ENCODE assay signal across 8 mouse cellular contexts in the genomic region with DNA sequence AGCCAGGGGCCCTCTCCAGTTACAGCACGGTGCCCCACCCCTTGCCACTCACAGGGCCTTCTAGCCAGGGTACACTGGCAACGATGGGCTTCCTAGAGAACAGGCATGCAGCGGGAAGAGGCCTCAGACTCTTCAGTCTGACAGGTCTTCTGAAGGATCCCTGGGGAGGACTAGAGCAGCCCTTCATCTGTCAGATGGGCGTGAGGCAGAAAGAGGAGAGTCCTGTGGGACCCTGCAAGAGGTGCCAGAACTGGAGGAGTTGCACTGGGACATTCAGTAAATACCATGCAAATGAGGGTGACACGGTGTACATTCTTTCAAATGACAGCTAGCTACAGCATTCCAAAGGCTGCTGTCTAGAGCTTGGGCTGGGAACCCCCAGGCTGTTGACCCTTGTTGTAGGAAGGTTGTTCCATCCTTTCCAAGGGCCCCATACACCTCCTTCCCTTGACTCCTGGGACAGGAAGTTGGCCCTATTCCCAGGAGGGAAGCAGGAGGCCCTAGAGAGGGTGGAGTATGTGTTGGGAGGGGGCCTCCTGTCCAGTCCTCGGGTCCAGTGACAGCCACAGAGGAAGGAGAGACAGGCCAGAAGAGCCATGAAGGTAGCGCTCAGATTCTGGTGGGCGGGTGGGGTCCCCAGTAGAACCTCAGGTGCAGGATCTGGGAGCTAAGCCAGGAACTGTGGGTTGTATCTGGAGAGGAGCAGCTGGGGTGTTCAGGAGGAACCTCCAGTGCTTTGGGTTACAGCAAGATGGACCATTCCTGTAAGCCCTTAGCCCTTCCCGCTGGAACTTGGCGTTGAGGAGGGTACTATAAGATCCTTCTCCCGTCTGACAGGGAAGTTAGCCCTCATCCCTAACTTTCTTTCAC. TPM values are rescaled to one million over a fixed set of nuclear protein-coding genes. Genes with fewer than 3 reads are reported as not detected.
DNase-seq lines count a peak whose midpoint lies in the region; ATAC-seq and TF ChIP-seq lines count a peak whose summit lies in the region.

No protein-coding gene starts in this region.

- no peak for ATAC-seq in embryonic facial prominence, embryonic 15.5 days (ENCODE audit: insufficient number of reproducible peaks, low FRiP score, low TSS enrichment, low read depth)
- ATAC-seq in limb, embryonic 13.5 days (ENCODE audit: low FRiP score, low read depth) = no peak

- peak overlapping the region; percentile 37 for H3ac ChIP-seq in myocyte (ENCODE audit: control insufficient read depth, insufficient read length)

- peaks cover 3% of the 10 kb centered on the region; the same call in 1 of the 2 replicates for H3K36me3 ChIP-seq in liver, adult 2 months (ENCODE audit: control insufficient read depth, insufficient read depth, low read length)
- peaks cover 17% of the 10 kb centered on the region for H3K36me3 ChIP-seq in embryonic facial prominence, embryonic 15.5 days
- H3K36me3 ChIP-seq in hindbrain, embryonic 10.5 days = peaks cover 19% of the 10 kb centered on the region
- H3K36me3 ChIP-seq in limb, embryonic 13.5 days = peaks cover 21% of the 10 kb centered on the region
- peaks cover 8% of the 10 kb centered on the region for H3K36me3 ChIP-seq in myocyte (ENCODE audit: control insufficient read depth, insufficient read depth)

- peaks cover 53% of the 10 kb centered on the region for H3K4me1 ChIP-seq in liver, adult 2 months (ENCODE audit: control insufficient read depth, insufficient read depth, low read length)
- H3K4me1 ChIP-seq in embryonic facial prominence, embryonic 15.5 days = peaks cover 93% of the 10 kb centered on the region
- H3K4me1 ChIP-seq in hindbrain, embryonic 10.5 days (replicated peaks) = peaks cover 94% of the 10 kb centered on the region
- H3K4me1 ChIP-seq in limb, embryonic 13.5 days = peaks cover 92% of the 10 kb centered on the region

- peak overlapping the region; percentile 65 for H3K4me3 ChIP-seq in liver, adult 2 months (ENCODE audit: insufficient read depth, low read depth, low read length)
- H3K4me3 ChIP-seq in embryonic facial prominence, embryonic 15.5 days (replicated peaks) = peak overlapping the region; percentile 63
- H3K4me3 ChIP-seq in hindbrain, embryonic 10.5 days = peak overlapping the region; percentile 63
- H3K4me3 ChIP-seq in limb, embryonic 13.5 days = peak overlapping the region; percentile 61
- peak overlapping the region; percentile 70 for H3K4me3 ChIP-seq in myocyte

- H3K9ac ChIP-seq in liver, adult 2 months (ENCODE audit: low read depth, low read length) = peak overlapping the region; percentile 77
- peak overlapping the region; percentile 50; the same call in 1 of the 2 replicates for H3K9ac ChIP-seq in embryonic facial prominence, embryonic 15.5 days
- peak overlapping the region; percentile 79 for H3K9ac ChIP-seq in limb, embryonic 13.5 days

- no peaks in the 10 kb centered on the region for H3K9me3 ChIP-seq in embryonic facial prominence, embryonic 15.5 days (replicated peaks)
- H3K9me3 ChIP-seq in hindbrain, embryonic 10.5 days = no peaks in the 10 kb centered on the region
- H3K9me3 ChIP-seq in limb, embryonic 13.5 days = no peaks in the 10 kb centered on the region

- DNase-seq in liver, adult 2 months (ENCODE audit: extremely low read depth, low read depth, low spot score) = peak; percentile 58
- DNase-seq in liver = no peak
- DNase-seq in hindbrain, embryonic 10.5 days (ENCODE audit: low spot score) = no peak
- no peak for DNase-seq in c-Kit-positive CD71-positive TER-119-positive erythroid progenitor cells, embryonic 14.5 days (ENCODE audit: low spot score)
- DNase-seq in natural killer cell, adult 2 months (ENCODE audit: low spot score in 2 of 2) = no peak

- H3K27ac ChIP-seq in liver, adult 2 months (replicated peaks; ENCODE audit: insufficient read depth, low read depth, low read length) = peak overlapping the region; percentile 92
- H3K27ac ChIP-seq in embryonic facial prominence, embryonic 15.5 days (replicated peaks) = peak overlapping the region; percentile 99
- H3K27ac ChIP-seq in hindbrain, embryonic 10.5 days = peak overlapping the region; percentile 86
- peak overlapping the region; percentile 98 for H3K27ac ChIP-seq in limb, embryonic 13.5 days

- H3K4me2 ChIP-seq in embryonic facial prominence, embryonic 15.5 days (replicated peaks) = peak overlapping the region; percentile 75
- H3K4me2 ChIP-seq in limb, embryonic 13.5 days (replicated peaks) = peak overlapping the region; percentile 83
- H3K4me2 ChIP-seq in myocyte (ENCODE audit: low read depth) = peak overlapping the region; percentile 96

- H3K27me3 ChIP-seq in liver, adult 2 months (ENCODE audit: control insufficient read depth, insufficient read depth, low read length) = no peaks in the 10 kb centered on the region
- H3K27me3 ChIP-seq in embryonic facial prominence, embryonic 15.5 days = no peaks in the 10 kb centered on the region
- H3K27me3 ChIP-seq in hindbrain, embryonic 10.5 days (ENCODE audit: insufficient read depth, poor library complexity, severe bottlenecking) = peaks cover 77% of the 10 kb centered on the region
- peaks cover 6% of the 10 kb centered on the region; the same call in 1 of the 2 replicates for H3K27me3 ChIP-seq in limb, embryonic 13.5 days
- H3K27me3 ChIP-seq in myocyte (ENCODE audit: control insufficient read depth, insufficient read depth, insufficient read length) = no peaks in the 10 kb centered on the region

- H3K79me2 ChIP-seq in liver, adult 2 months (ENCODE audit: control insufficient read depth, insufficient read depth, low read length) = peaks cover 5% of the 10 kb centered on the region; the same call in 1 of the 2 replicates
- peaks cover 43% of the 10 kb centered on the region for H3K79me2 ChIP-seq in myocyte (ENCODE audit: control insufficient read depth, insufficient read depth)

- no peak for TF ChIP-seq CTCF in liver, adult 2 months (IDR thresholded peaks at IDR 0.05; ENCODE audit: low read depth, low read length)

- TF ChIP-seq POLR2A in liver, adult 2 months (IDR thresholded peaks at IDR 0.05; ENCODE audit: extremely low read depth, insufficient read depth, low read length) = no peak
- TF ChIP-seq POLR2A in myocyte (IDR thresholded peaks at IDR 0.05; ENCODE audit: insufficient read length, low read depth) = peak; percentile 21

- WGBS in liver, adult 2 months = 40% methylated on average over 11 of the region's 11 CpGs
- WGBS in embryonic facial prominence, embryonic 15.5 days = 16% methylated on average over 11 of the region's 11 CpGs
- 23% methylated on average over 11 of the region's 11 CpGs for WGBS in hindbrain, embryonic 10.5 days
- WGBS in limb, embryonic 13.5 days = 32% methylated on average over 11 of the region's 11 CpGs

TF ChIP-seq in myocyte, 11 proteins besides CTCF, POLR2A, EP300 and RAD21:
- TF ChIP-seq MAX (IDR thresholded peaks at IDR 0.05; ENCODE audit: low read depth) = no peak
- peak in 1 of 3 experiments; percentile 2 for TF ChIP-seq MYOD1 (IDR thresholded peaks at IDR 0.05; ENCODE audit: control insufficient read depth in 1 of 3, insufficient read length in 2 of 3, low read depth in 2 of 3)

RNA-seq across cellular contexts. Expression of a gene that starts 1.7 kb away (rescaled TPM):
- 21.8 and 36.5 TPM in 2 replicates for total RNA-seq in liver, adult 2 months (2014; rRNA removed)
- 30.9 and 35.9 TPM in 2 replicates for polyA plus RNA-seq in liver, adult 2 months (2012; rRNA removed)
- polyA plus RNA-seq in embryonic facial prominence, embryonic 15.5 days (2015; fragmentation: Nextera tagmentation; extraction: Ambion mirVana) = 45.5 and 57.2 TPM in 2 replicates
- polyA plus RNA-seq in hindbrain, embryonic 10.5 days (2016; fragmentation: Nextera tagmentation; extraction: Ambion mirVana) = 11.8 and 13.8 TPM in 2 replicates
- polyA plus RNA-seq in limb, embryonic 13.5 days (2015; fragmentation: Nextera tagmentation; extraction: Ambion mirVana) = 39.8 and 45.3 TPM in 2 replicates
- 128 TPM for polyA plus RNA-seq in myocyte (2012; fragmentation: generic; extraction: Trizol)

RNA-seq across cellular contexts. Expression of a gene that starts 28.3 kb away (rescaled TPM):
- 119 and 130 TPM in 2 replicates for total RNA-seq in liver, adult 2 months (2014; rRNA removed)
- polyA plus RNA-seq in liver, adult 2 months (2012; rRNA removed) = 70.5 and 73.8 TPM in 2 replicates
- 107 and 113 TPM in 2 replicates for polyA plus RNA-seq in embryonic facial prominence, embryonic 15.5 days (2015; fragmentation: Nextera tagmentation; extraction: Ambion mirVana)
- 80.4 and 122 TPM in 2 replicates for polyA plus RNA-seq in hindbrain, embryonic 10.5 days (2016; fragmentation: Nextera tagmentation; extraction: Ambion mirVana)
- 118 and 120 TPM in 2 replicates for polyA plus RNA-seq in limb, embryonic 13.5 days (2015; fragmentation: Nextera tagmentation; extraction: Ambion mirVana)
- polyA plus RNA-seq in myocyte (2012; fragmentation: generic; extraction: Trizol) = 266 TPM

RNA-seq across cellular contexts. Expression of a gene that starts 34.1 kb away (rescaled TPM):
- total RNA-seq in liver, adult 2 months (2014; rRNA removed) = 9.2 and 12.1 TPM in 2 replicates
- 20.7 and 22.6 TPM in 2 replicates for polyA plus RNA-seq in liver, adult 2 months (2012; rRNA removed)
- 27.4 and 31.7 TPM in 2 replicates for polyA plus RNA-seq in embryonic facial prominence, embryonic 15.5 days (2015; fragmentation: Nextera tagmentation; extraction: Ambion mirVana)
- 14.6 and 17.6 TPM in 2 replicates for polyA plus RNA-seq in hindbrain, embryonic 10.5 days (2016; fragmentation: Nextera tagmentation; extraction: Ambion mirVana)
- 22.9 and 23.2 TPM in 2 replicates for polyA plus RNA-seq in limb, embryonic 13.5 days (2015; fragmentation: Nextera tagmentation; extraction: Ambion mirVana)
- polyA plus RNA-seq in myocyte (2012; fragmentation: generic; extraction: Trizol) = 51.0 TPM

RNA-seq across cellular contexts. Expression of a gene that starts 42.3 kb away (rescaled TPM):
- 1.0 and 1.8 TPM in 2 replicates for total RNA-seq in liver, adult 2 months (2014; rRNA removed)
- polyA plus RNA-seq in liver, adult 2 months (2012; rRNA removed) = 2.3 and 4.5 TPM in 2 replicates
- polyA plus RNA-seq in embryonic facial prominence, embryonic 15.5 days (2015; fragmentation: Nextera tagmentation; extraction: Ambion mirVana) = 8.3 and 8.8 TPM in 2 replicates
- 0.20 TPM in 1 of 2 replicates, not detected in the other for polyA plus RNA-seq in hindbrain, embryonic 10.5 days (2016; fragmentation: Nextera tagmentation; extraction: Ambion mirVana)
- 3.9 and 4.4 TPM in 2 replicates for polyA plus RNA-seq in limb, embryonic 13.5 days (2015; fragmentation: Nextera tagmentation; extraction: Ambion mirVana)
- 182 TPM for polyA plus RNA-seq in myocyte (2012; fragmentation: generic; extraction: Trizol)

RNA-seq across cellular contexts. Expression of a gene that starts 48.4 kb away (rescaled TPM):
- 27.5 and 36.5 TPM in 2 replicates for total RNA-seq in liver, adult 2 months (2014; rRNA removed)
- 54.9 and 80.8 TPM in 2 replicates for polyA plus RNA-seq in liver, adult 2 months (2012; rRNA removed)
- polyA plus RNA-seq in embryonic facial prominence, embryonic 15.5 days (2015; fragmentation: Nextera tagmentation; extraction: Ambion mirVana) = 0.21 and 0.41 TPM in 2 replicates
- 0.35 and 0.38 TPM in 2 replicates for polyA plus RNA-seq in hindbrain, embryonic 10.5 days (2016; fragmentation: Nextera tagmentation; extraction: Ambion mirVana)
- 0.20 and 0.27 TPM in 2 replicates for polyA plus RNA-seq in limb, embryonic 13.5 days (2015; fragmentation: Nextera tagmentation; extraction: Ambion mirVana)
- 0.43 TPM for polyA plus RNA-seq in myocyte (2012; fragmentation: generic; extraction: Trizol)
